Mouse (Mus musculus) limb, embryonic 14.5 days (tissue): Measurements from ENCODE around the gene Pcgf3. TPM values are rescaled to one million over a fixed set of nuclear protein-coding genes. Genes with fewer than 3 reads are reported as not detected.

Experiments used
- ATAC-seq: fragments of 200-750 bp; cut with Nextera tagmentation; 2 replicates; pipeline ENCODE4 v1.8.0; 2017; ENCODE audit warnings: low read depth, moderate number of reproducible peaks, moderate TSS enrichment; ENCODE audit not compliant: low FRiP score
- DNase-seq: peaks from one replicate; pipeline ENCODE4 v3.0.0-alpha.2; 2015; ENCODE audit warnings: low spot score
- H3K27ac ChIP-seq: fragments of 300-500 bp; sonication (generic); replicated peaks from 2 replicates; pipeline ENCODE4 v1.5.1; 2014; ENCODE audit warnings: low read depth, mild to moderate bottlenecking, low read length, moderate library complexity, mixed read lengths
- H3K27me3 ChIP-seq: fragments of 300-500 bp; sonication (generic); 2 replicates; pipeline ENCODE4 v1.6.1; 2014; ENCODE audit warnings: low read length, mixed read lengths; ENCODE audit not compliant: control insufficient read depth, insufficient read depth
- H3K36me3 ChIP-seq: fragments of 300-500 bp; sonication (generic); 2 replicates; pipeline ENCODE4 v1.6.1; 2014; ENCODE audit warnings: mild to moderate bottlenecking, low read length, moderate library complexity, mixed read lengths; ENCODE audit not compliant: control insufficient read depth, insufficient read depth
- H3K4me1 ChIP-seq: fragments of 300-500 bp; sonication (generic); 2 replicates; pipeline ENCODE4 v1.6.1; 2014; ENCODE audit warnings: antibody characterized with exemption, low read length, mixed read lengths; ENCODE audit not compliant: control insufficient read depth, insufficient read depth
- H3K4me2 ChIP-seq: fragments of 300-500 bp; sonication (generic); replicated peaks from 2 replicates; pipeline ENCODE4 v1.6.1; 2014; ENCODE audit warnings: low read depth, mild to moderate bottlenecking, low read length, moderate library complexity; ENCODE audit not compliant: severe bottlenecking
- H3K4me3 ChIP-seq: fragments of 300-500 bp; sonication (generic); replicated peaks from 2 replicates; pipeline ENCODE4 v1.5.1; 2014; ENCODE audit warnings: low read length
- H3K9ac ChIP-seq: fragments of 300-500 bp; sonication (generic); 2 replicates; pipeline ENCODE4 v1.6.1; 2014; ENCODE audit warnings: mild to moderate bottlenecking, low read depth, low read length, moderate library complexity; ENCODE audit not compliant: severe bottlenecking
- H3K9me3 ChIP-seq: fragments of 300-500 bp; sonication (generic); 2 replicates; pipeline ENCODE4 v1.6.1; 2016; ENCODE audit warnings: low read length; ENCODE audit not compliant: control insufficient read depth
- POLR2A ChIP-seq: fragments of 200-500 bp; IDR thresholded peaks from 2 replicates; pipeline ENCODE4 v1.8.0; 2012; ENCODE audit warnings: inconsistent platforms, mild to moderate bottlenecking, moderate library complexity, borderline replicate concordance; ENCODE audit not compliant: insufficient read depth, insufficient read length; ENCODE audit errors: extremely low read depth
- WGBS: fragments of 180-500 bp; shearing (Covaris S2); extraction: QIAGEN DNeasy Blood & Tissue Kit; methylation state at CpG from one replicate; pipeline ENCODE4 v1.1.7; 2014; 5-methylcytosine and 5-hydroxymethylcytosine counted together
- polyA plus RNA-seq, 2 experiments: library from polyadenylated mRNA; depleted of rRNA in 1 of 2; stranded (reverse) in 1 of 2; unstranded in 1 of 2; fragments of >200 nt; fragmentation: Nextera tagmentation in 1 of 2; extraction: Ambion mirVana in 1 of 2; gene quantifications; 2 replicates each; pipeline versions ENCODE4 v1.2.1 to v1.2.3; 2012 to 2014

Pcgf3 gene
- polyA plus RNA-seq, 2 experiments: 21.8 to 24.3 TPM

GRCm38 (mm10) chr5:108458706-108459105, 2.3 kb upstream of the Pcgf3 start:
- H3K36me3 ChIP-seq: no peaks in the 10 kb centered on the region
- 74% methylated on average over 2 of the region's 2 CpGs for WGBS
- TF ChIP-seq POLR2A: no peak
- no peaks in the 10 kb centered on the region for H3K9me3 ChIP-seq
- no peak overlapping the region for H3K27ac ChIP-seq
- no peak overlapping the region for H3K9ac ChIP-seq
- peaks cover 15% of the 10 kb centered on the region for H3K4me1 ChIP-seq
- H3K4me3 ChIP-seq: no peak overlapping the region
- H3K27me3 ChIP-seq: no peaks in the 10 kb centered on the region
- DNase-seq (no peak), ATAC-seq (no peak)
- H3K4me2 ChIP-seq: no peak overlapping the region

DNA sequence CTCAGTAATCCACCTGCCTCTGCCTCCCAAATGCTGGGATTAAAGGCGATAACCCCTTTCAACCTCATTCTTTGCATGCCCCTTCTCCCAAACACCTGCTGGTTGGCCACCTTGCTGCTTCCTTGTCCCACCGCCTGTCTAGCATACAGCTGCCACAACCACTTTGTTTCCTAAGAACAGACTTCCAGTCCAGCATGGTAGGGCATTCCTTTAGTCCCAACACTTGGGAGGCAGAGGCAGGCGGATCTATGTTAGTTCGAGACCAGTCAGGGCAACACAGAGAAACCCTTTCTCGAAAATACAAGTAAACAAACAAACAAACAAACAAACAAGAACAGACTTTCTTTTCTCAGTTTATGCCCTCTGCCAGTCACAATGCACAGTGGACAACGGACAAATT, 571 bp upstream of the Pcgf3 start:
- peak overlapping the region; percentile 97 for H3K4me3 ChIP-seq
- TF ChIP-seq POLR2A: no peak
- 40% methylated on average over 6 of the region's 6 CpGs for WGBS
- H3K36me3 ChIP-seq: no peaks in the 10 kb centered on the region
- H3K27me3 ChIP-seq: no peaks in the 10 kb centered on the region
- ATAC-seq (no peak; the same call in 1 of the 2 replicates), DNase-seq (no peak)
- H3K9me3 ChIP-seq: no peaks in the 10 kb centered on the region
- peak overlapping the region; percentile 98 for H3K4me2 ChIP-seq
- H3K4me1 ChIP-seq: peaks cover 15% of the 10 kb centered on the region
- H3K27ac ChIP-seq: no peak overlapping the region
- peak overlapping the region; percentile 100; the same call in 1 of the 2 replicates for H3K9ac ChIP-seq

DNA sequence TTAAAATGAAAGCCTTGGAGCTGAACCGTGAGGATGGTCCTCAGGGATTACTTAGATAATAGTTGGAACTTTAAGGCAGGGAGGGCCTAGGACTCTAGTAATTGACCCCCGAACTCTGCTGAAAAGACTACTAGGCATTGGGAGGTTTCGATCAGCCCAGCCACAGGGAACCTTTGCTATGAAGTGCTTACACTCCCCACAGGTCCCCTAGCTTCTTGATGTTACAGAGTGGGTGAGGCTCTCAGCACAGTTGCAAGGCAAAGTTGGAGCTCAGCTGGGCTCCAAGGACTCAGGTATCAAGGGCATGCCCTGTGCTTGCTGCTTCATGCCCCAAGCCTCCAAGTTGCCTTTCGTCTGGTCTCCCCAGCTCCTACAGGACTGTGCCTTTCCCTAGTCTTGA, 1.4 kb downstream of the Pcgf3 start:
- no peak for DNase-seq
- Histone ChIP-seq H3K36me3 (no peaks in the 10 kb centered on the region), H3K9me3 (no peaks in the 10 kb centered on the region), H3K4me3 (peak overlapping the region; percentile 97), H3K4me1 (peaks cover 15% of the 10 kb centered on the region), H3K27me3 (no peaks in the 10 kb centered on the region), H3K4me2 (peak overlapping the region; percentile 98), H3K27ac (0 out of 2 replicates have a peak overlapping the region, but pooled peaks have one; percentile 77), H3K9ac (peak overlapping the region; percentile 100)
- no peak for TF ChIP-seq POLR2A
- no peak for ATAC-seq
- WGBS: 53% methylated on average over 4 of the region's 4 CpGs

DNA sequence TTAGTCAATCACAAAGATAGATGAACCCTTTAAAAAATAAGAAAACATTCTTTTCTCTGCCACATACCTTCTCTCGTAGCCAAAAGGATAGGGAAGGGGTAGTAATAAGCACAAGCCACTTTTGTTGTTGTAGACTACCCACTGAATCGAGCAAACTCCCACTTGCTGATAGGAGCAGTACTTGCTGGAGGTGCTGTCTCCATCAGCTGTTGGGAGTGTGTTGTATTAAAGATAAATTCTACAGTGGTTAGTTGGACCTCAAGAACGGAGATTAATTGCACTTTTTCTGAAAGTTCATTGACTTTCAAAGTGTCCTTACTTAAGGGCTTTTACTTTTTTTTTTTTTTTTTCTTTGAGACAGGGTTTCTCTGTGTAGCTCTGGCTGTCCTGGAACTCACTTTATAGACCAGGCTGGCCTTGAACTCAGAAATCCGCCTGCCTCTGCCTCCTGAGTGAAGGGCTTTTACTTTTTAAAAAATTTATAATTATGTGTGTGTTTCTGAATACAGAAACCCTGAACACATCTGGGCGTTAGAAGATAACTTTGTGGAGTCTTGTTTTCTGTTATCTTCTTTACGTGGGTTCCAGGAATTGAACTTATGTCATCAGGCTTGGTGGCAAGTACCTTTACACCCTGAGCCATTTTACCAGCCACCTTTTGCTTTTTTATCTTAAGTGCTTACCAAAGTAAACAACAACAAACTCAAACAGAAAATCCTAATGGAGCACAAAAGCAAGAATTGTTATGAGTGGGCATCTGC, 4.3 kb downstream of the Pcgf3 start:
- Histone ChIP-seq H3K36me3 (no peaks in the 10 kb centered on the region), H3K4me2 (no peak overlapping the region), H3K9ac (no peak overlapping the region), H3K4me1 (peaks cover 15% of the 10 kb centered on the region), H3K4me3 (no peak overlapping the region), H3K27ac (no peak overlapping the region), H3K27me3 (no peaks in the 10 kb centered on the region), H3K9me3 (no peaks in the 10 kb centered on the region)
- no peak for TF ChIP-seq POLR2A
- DNase-seq: no peak
- WGBS: 91% methylated on average over 6 of the region's 6 CpGs
- ATAC-seq: no peak

GRCm38 (mm10) chr5:108466647-108467046, 5.6 kb downstream of the Pcgf3 start:
- peaks cover 15% of the 10 kb centered on the region for H3K4me1 ChIP-seq
- H3K4me3 ChIP-seq: no peak overlapping the region
- H3K4me2 ChIP-seq: no peak overlapping the region
- peaks cover 4% of the 10 kb centered on the region; the same call in 1 of the 2 replicates for H3K36me3 ChIP-seq
- ATAC-seq (no peak), DNase-seq (no peak)
- TF ChIP-seq POLR2A: no peak
- no peak overlapping the region for H3K27ac ChIP-seq
- H3K9me3 ChIP-seq: no peaks in the 10 kb centered on the region
- H3K9ac ChIP-seq: no peak overlapping the region
- no peaks in the 10 kb centered on the region for H3K27me3 ChIP-seq
- 97% methylated on average over 1 of the region's 1 CpGs for WGBS
